Mouse (Mus musculus) heart, embryonic 11.5 days (tissue): ENCODE results near the gene Card6. TPM values are rescaled to one million over a fixed set of nuclear protein-coding genes. Genes with fewer than 3 reads are reported as not detected.

Experiments used
- ATAC-seq: fragments of 200-750 bp; cut with Nextera tagmentation; replicated peaks from 2 replicates; pipeline ENCODE4 v1.8.0; 2017; ENCODE audit warnings: moderate library complexity; ENCODE audit not compliant: insufficient number of reproducible peaks, low FRiP score, low TSS enrichment
- H3K27ac ChIP-seq: fragments of 300-500 bp; sonication (generic); 2 replicates; pipeline ENCODE4 v1.5.1; 2014; ENCODE audit warnings: mild to moderate bottlenecking, low read depth, low read length
- H3K27me3 ChIP-seq: fragments of 300-500 bp; sonication (generic); 2 replicates; pipeline ENCODE4 v1.6.1; 2014; ENCODE audit warnings: mild to moderate bottlenecking, low read length, mixed read lengths; ENCODE audit not compliant: control insufficient read depth, insufficient read depth
- H3K36me3 ChIP-seq: fragments of 300-500 bp; sonication (generic); 2 replicates; pipeline ENCODE4 v1.6.1; 2014; ENCODE audit warnings: mild to moderate bottlenecking, low read length, moderate library complexity, mixed read lengths; ENCODE audit not compliant: control insufficient read depth, insufficient read depth
- H3K4me1 ChIP-seq: fragments of 300-500 bp; sonication (generic); 2 replicates; pipeline ENCODE4 v1.6.1; 2014; ENCODE audit warnings: low read length; ENCODE audit not compliant: control insufficient read depth, insufficient read depth
- H3K4me2 ChIP-seq: fragments of 300-500 bp; sonication (generic); 2 replicates; pipeline ENCODE4 v1.6.1; 2014; ENCODE audit warnings: mild to moderate bottlenecking, moderate library complexity
- H3K4me3 ChIP-seq: fragments of 300-500 bp; sonication (generic); 2 replicates; pipeline ENCODE4 v1.5.1; 2014; ENCODE audit warnings: low read depth, low read length
- H3K9ac ChIP-seq: fragments of 300-500 bp; sonication (generic); 2 replicates; pipeline ENCODE4 v1.6.1; 2014; ENCODE audit warnings: mild to moderate bottlenecking, low read depth, low read length, moderate library complexity
- H3K9me3 ChIP-seq: fragments of 300-500 bp; sonication (generic); replicated peaks from 2 replicates; pipeline ENCODE4 v1.6.1; 2016; ENCODE audit warnings: low read length; ENCODE audit not compliant: control insufficient read depth
- WGBS: fragments of 180-500 bp; shearing (Covaris S2); extraction: QIAGEN DNeasy Blood & Tissue Kit; methylation state at CpG from one replicate; pipeline ENCODE4 v1.1.7; 2014; ENCODE audit not compliant: insufficient replicate concordance; 5-methylcytosine and 5-hydroxymethylcytosine counted together
- polyA plus RNA-seq: library from polyadenylated mRNA; unstranded; fragments of >200 nt; fragmentation: Nextera tagmentation; extraction: Ambion mirVana; gene quantifications from 2 replicates; pipeline ENCODE4 v1.2.1, GENCODE M21; 2014

Card6 gene
- polyA plus RNA-seq, 1 experiment from 2014 or later, result 2.5 TPM

DNA sequence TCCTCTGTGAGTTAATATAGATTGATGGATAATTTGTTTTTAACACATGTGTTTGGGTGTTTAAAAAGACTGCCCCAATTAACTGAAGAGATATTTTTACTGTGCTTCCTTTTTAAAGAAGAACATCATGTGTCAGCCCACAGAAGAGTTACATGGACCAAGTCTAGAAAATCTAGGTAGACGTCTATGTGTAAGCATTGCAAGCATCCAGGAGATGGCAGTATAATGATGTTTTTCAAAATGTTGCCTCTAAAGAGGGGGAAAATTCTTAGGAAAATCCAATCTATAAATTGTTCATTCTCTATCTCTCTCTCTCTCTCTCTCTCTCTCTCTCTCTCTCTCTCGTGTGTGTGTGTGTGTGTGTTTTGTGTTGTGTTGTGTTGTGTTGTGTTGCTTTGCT, 22.2 kb downstream of the Card6 start:
- no peaks in the 10 kb centered on the region for H3K4me1 ChIP-seq
- no peaks in the 10 kb centered on the region for H3K36me3 ChIP-seq
- no peak overlapping the region for H3K4me2 ChIP-seq
- WGBS, result 3% methylated on average over 2 of the region's 2 CpGs
- no peak overlapping the region for H3K27ac ChIP-seq
- H3K27me3 ChIP-seq, result no peaks in the 10 kb centered on the region
- H3K9me3 ChIP-seq, result no peaks in the 10 kb centered on the region
- H3K4me3 ChIP-seq, result no peak overlapping the region
- H3K9ac ChIP-seq, result no peak overlapping the region
- no peak for ATAC-seq

DNA sequence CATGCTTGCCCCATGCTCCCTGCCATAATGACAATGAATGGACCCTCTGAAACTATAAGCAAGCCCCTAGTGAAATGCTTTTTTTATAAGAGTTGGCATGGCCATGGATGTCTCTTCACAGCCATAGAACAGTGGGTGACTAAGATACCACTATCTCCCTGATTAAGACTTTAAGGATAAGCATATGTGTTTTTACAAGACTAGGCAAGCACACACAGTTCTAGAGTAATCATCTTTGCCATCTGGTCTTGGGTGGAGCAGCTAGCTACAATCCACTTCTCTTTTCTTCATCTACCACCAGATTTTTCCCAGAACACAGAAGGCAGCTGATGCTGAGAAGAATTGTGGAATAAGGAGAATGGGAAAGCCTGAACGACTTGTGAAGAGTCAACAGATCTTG, 27.1 kb downstream of the Card6 start:
- Histone ChIP-seq H3K4me1 (no peaks in the 10 kb centered on the region), H3K4me2 (no peak overlapping the region), H3K27me3 (no peaks in the 10 kb centered on the region), H3K9me3 (no peaks in the 10 kb centered on the region), H3K27ac (no peak overlapping the region), H3K9ac (no peak overlapping the region), H3K36me3 (no peaks in the 10 kb centered on the region), H3K4me3 (no peak overlapping the region)
- no peak for ATAC-seq
- 74% methylated on average over 1 of the region's 1 CpGs for whole genome bisulfite sequencing

GRCm38 (mm10) chr15:5068801-5069518, 39.4 kb downstream of the Card6 start:
- WGBS, result 30% methylated on average over 15 of the region's 15 CpGs
- peak overlapping the region; percentile 49 for H3K4me2 ChIP-seq
- no peak overlapping the region for H3K4me3 ChIP-seq
- no peaks in the 10 kb centered on the region for H3K27me3 ChIP-seq
- H3K4me1 ChIP-seq, result no peaks in the 10 kb centered on the region
- no peak overlapping the region for H3K27ac ChIP-seq
- H3K9me3 ChIP-seq, result 0 out of 2 replicates have a peak, but pooled peaks cover 3% of the 10 kb centered on the region
- H3K36me3 ChIP-seq, result no peaks in the 10 kb centered on the region
- no peak for ATAC-seq
- no peak overlapping the region for H3K9ac ChIP-seq

GRCm38 (mm10) chr15:5063635-5064034, 44.7 kb downstream of the Card6 start, which contains the start of gene C7:
Gene C7, minus strand, starts transcription at chr15:5063740.
- 0 out of 2 replicates have a peak, but pooled peaks cover 3% of the 10 kb centered on the region for H3K9me3 ChIP-seq
- no peak within 1 kb of the TSS for H3K4me3 ChIP-seq
- H3K27ac ChIP-seq, result no peak within 1 kb of the TSS
- no peak within 1 kb of the TSS for H3K4me2 ChIP-seq
- H3K27me3 ChIP-seq, result no peaks in the 10 kb centered on the region
- H3K36me3 ChIP-seq, result no peaks in the 10 kb centered on the region
- H3K4me1 ChIP-seq, result no peaks in the 10 kb centered on the region
- no peak within 1 kb of the TSS for H3K9ac ChIP-seq
- ATAC-seq, result no peak

Other genes with a start within 250 kb of the Card6 start
- not detected in 2 replicates for gene Mroh2b, start 209.8 kb downstream of the Card6 start, polyA plus RNA-seq
- gene C7, start 44.8 kb downstream of the Card6 start, polyA plus RNA-seq, result 0.14 TPM in 1 of 2 replicates, not detected in the other
- 433 and 532 TPM in 2 replicates for gene Rpl37, start 8.1 kb upstream of the Card6 start, polyA plus RNA-seq
- 25.5 and 28.0 TPM in 2 replicates for gene Prkaa1, start 35.3 kb upstream of the Card6 start, polyA plus RNA-seq
- 35.0 and 37.5 TPM in 2 replicates for gene Ttc33, start 77.0 kb upstream of the Card6 start, polyA plus RNA-seq
- 1.6 and 1.8 TPM in 2 replicates for gene Ptger4, start 135.6 kb upstream of the Card6 start, polyA plus RNA-seq